In the genomic region with DNA sequence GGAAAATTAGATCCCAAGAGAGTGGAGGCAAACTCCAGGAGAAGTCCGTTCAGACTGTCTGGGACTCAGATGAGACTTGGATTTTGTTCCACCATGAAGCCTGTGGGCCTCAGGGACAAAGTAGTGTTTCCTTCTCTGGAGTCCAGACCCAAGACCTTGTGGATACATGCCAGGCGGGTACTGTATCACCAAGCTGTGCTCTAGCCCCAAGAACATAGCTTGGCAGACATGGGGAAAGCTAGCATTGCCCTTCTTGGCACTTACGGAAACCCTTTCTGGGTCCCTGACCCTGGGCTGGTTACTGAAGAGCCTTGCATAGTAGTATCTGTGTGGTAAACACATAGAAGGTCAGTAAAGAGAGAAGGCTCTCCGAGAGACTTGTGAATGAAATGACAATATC, we compare ENCODE assay signal across 21 mouse cellular contexts. TPM values are rescaled to one million over a fixed set of nuclear protein-coding genes. Genes with fewer than 3 reads are reported as not detected.
"Had no signal": no experiment of that assay in that cellular context is flagged by ENCODE, and none has a peak within 500 bp of the region (broad histone marks: within the 10 kb centered on the region; RNA-seq: fewer than 3 reads in every experiment).

No protein-coding gene starts in this region.

- DNase-seq: kidney, adult 2 months; kidney, postnatal 14 days; lung, adult 2 months; lung, postnatal 36 days; midbrain, embryonic 14.5 days; right cerebral cortex, postnatal 4 days; thymus, postnatal 36 days had no signal

- H3K4me3 ChIP-seq: kidney, embryonic 15.5 days; left cerebral cortex, adult 2 months; limb, embryonic 10.5 days; liver, embryonic 15.5 days; midbrain, embryonic 10.5 days; stomach, embryonic 15.5 days had no signal

- H3K4me1 ChIP-seq: kidney, embryonic 15.5 days; limb, embryonic 10.5 days; midbrain, embryonic 10.5 days; stomach, embryonic 15.5 days had no signal

- H3K27me3 ChIP-seq: kidney, embryonic 15.5 days; liver, embryonic 15.5 days; stomach, embryonic 15.5 days had no signal

- H3K27ac ChIP-seq: kidney, embryonic 15.5 days; left cerebral cortex, adult 2 months; limb, embryonic 10.5 days; liver, embryonic 15.5 days; midbrain, embryonic 10.5 days; stomach, embryonic 15.5 days had no signal

RNA-seq across cellular contexts. Expression of a gene that starts 23.1 kb away (rescaled TPM):
- total RNA-seq: layer of hippocampus, adult 8-10 months; layer of hippocampus, postnatal 25 days; left cerebral cortex, adult 2 months; left cerebral cortex, postnatal 14 days; megakaryocyte, adult 5-6 weeks had no signal
- polyA plus RNA-seq: limb, embryonic 10.5 days; limb, embryonic 14.5 days; lung, postnatal 0 days; midbrain, embryonic 10.5 days; midbrain, embryonic 14.5 days; neural tube, embryonic 14.5 days; thymus, postnatal 0 days had no signal
